Mouse (Mus musculus): ENCODE data around the gene A030003K21Rik. TPM values are rescaled to one million over a fixed set of nuclear protein-coding genes. Genes with fewer than 3 reads are reported as not detected.
"Not testable (repeated sequence)": the region's sequence is repeated elsewhere in the genome, so short reads cannot be mapped to it uniquely, and the experiment has no call there.

Gene A030003K21Rik
- polyA plus RNA-seq, 2 experiments, result not detected

DNA sequence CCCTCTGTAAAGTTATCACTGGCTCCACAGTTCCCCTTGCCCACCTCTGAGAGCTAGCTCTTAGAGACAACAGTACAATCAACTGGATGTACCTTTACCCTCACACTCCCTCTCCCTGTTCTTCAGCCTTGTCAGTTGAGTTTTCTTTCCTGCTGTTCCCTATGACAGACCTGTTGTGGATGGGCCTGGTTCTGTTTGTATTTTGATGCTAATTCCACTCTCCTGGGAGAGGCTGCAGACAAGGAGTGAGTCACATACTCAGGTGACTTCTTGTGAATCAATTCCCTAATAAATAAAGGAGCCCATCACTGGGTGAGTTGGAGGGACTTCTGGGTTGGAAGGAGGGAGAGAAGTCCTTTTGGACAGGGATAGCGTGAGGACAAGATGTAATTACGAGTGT is 5.4 kb upstream of the A030003K21Rik start:
- no peak for TF ChIP-seq CTCF (IDR thresholded peaks at IDR 0.05; ENCODE audit: low read depth)
- TF ChIP-seq EP300 (IDR thresholded peaks at IDR 0.05; ENCODE audit: low read depth), result no peak
- ATAC-seq (ENCODE audit: insufficient read depth), result no peak
- 52% methylated on average over 2 of the region's 2 CpGs for WGBS (ENCODE audit: insufficient replicate concordance)
- Histone ChIP-seq H3K36me3 (replicated peaks; ENCODE audit: control insufficient read depth, insufficient read depth, low read depth) (no peaks in the 10 kb centered on the region), H3K4me2 (ENCODE audit: low read depth) (no peak overlapping the region), H3K9me3 (ENCODE audit: control insufficient read depth, low read length) (no peaks in the 10 kb centered on the region), H3K4me1 (replicated peaks; ENCODE audit: control insufficient read depth in 2 of 2, insufficient read depth in 2 of 2, low read length in 1 of 2) (no peaks in the 10 kb centered on the region), H3K9ac (replicated peaks) (no peak overlapping the region), H3K27me3 (ENCODE audit: control insufficient read depth, insufficient read depth, low read length) (no peaks in the 10 kb centered on the region), H3K4me3 (ENCODE audit: insufficient read depth in 1 of 2, low read depth in 2 of 2, low read length in 2 of 2) (no peak overlapping the region), H3K27ac (no peak overlapping the region)
- no peak for DNase-seq (ENCODE audit: low read depth in 3 of 3, low spot score in 3 of 3)

DNA sequence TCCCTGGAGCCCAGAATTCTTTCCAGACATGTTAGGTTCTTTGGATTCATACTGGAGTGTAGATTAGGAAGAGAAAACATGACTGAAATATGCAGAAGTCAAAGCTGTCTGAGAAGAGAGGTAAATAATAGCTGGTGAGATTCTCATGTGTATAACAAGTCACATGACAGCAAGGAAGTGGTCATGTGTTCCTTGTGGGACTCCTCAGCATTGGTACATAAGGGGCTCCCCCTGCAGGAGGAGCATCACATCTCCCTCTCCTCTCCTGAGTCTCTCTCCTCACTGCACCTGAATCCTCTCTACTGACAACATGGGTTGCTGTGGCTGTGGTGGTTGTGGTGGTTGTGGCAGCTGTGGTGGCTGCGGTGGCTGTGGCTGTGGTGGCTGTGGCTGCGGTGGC is 2.8 kb upstream of the A030003K21Rik start:
- not testable (repeated sequence) for H3K4me3 ChIP-seq (ENCODE audit: insufficient read depth in 1 of 2, low read depth in 2 of 2, low read length in 2 of 2); H3K4me1 ChIP-seq (replicated peaks; ENCODE audit: control insufficient read depth in 2 of 2, insufficient read depth in 2 of 2, low read length in 1 of 2); H3K36me3 ChIP-seq (replicated peaks; ENCODE audit: control insufficient read depth, insufficient read depth, low read depth); H3K4me2 ChIP-seq (ENCODE audit: low read depth); ATAC-seq (ENCODE audit: insufficient read depth); DNase-seq (ENCODE audit: low read depth in 3 of 3, low spot score in 3 of 3); H3K9ac ChIP-seq (replicated peaks); H3K9me3 ChIP-seq (ENCODE audit: control insufficient read depth, low read length); H3K27me3 ChIP-seq (ENCODE audit: control insufficient read depth, insufficient read depth, low read length); H3K27ac ChIP-seq
- 100% methylated on average over 1 of the region's 2 CpGs for WGBS (ENCODE audit: insufficient replicate concordance)

DNA sequence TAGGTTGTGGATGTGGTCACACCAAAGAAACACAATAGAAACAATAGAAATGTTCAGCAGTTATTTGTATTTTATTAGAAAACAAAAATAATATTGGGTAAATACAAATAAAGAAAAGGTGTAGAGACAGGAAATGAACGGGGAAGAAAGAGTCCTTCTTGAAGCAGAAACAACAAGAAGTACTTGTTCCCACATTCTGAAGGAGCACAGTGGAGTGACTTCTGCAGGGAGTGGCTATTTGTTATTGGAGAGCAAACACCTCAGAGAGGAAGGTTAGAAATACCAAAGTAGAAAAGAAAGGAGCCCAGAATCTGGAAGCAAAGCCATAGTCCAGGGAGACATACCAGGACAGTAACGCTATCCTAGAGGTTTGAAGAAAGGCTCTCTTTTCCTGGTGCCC is 683 bp downstream of the A030003K21Rik start:
- WGBS (ENCODE audit: insufficient replicate concordance), result 49% methylated on average over 1 of the region's 2 CpGs
- ATAC-seq (ENCODE audit: insufficient read depth); H3K9me3 ChIP-seq (ENCODE audit: control insufficient read depth, low read length): not testable (repeated sequence)

DNA sequence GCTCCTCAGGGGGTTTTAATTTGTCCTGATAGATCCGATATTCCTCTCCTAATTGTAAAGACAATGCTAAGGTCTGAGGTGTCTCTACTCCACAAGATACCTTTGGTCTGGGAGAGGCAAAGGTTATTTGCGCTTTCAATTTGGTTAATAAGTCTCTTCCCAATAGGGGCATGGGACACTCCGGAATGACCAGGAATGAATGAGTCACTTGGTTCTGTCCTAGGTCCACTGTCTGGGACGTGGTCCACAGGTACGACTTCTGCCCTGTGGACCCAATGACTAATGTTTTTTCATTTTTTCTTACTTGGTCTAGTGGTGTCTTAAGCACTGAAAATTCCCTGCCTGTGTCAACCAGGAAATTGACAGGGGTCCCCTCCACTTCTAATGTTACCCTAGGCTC is 4.5 kb downstream of the A030003K21Rik start:
- WGBS (ENCODE audit: insufficient replicate concordance), result 76% methylated on average over 5 of the region's 5 CpGs
- H3K9ac ChIP-seq (replicated peaks), result no peak overlapping the region
- no peak overlapping the region for H3K4me3 ChIP-seq (ENCODE audit: insufficient read depth in 1 of 2, low read depth in 2 of 2, low read length in 2 of 2)
- H3K9me3 ChIP-seq (ENCODE audit: control insufficient read depth, low read length), result no peaks in the 10 kb centered on the region
- no peak for DNase-seq (ENCODE audit: low read depth in 3 of 3, low spot score in 3 of 3)
- H3K4me2 ChIP-seq (ENCODE audit: low read depth), result no peak overlapping the region
- no peak for TF ChIP-seq CTCF (IDR thresholded peaks at IDR 0.05; ENCODE audit: low read depth)
- TF ChIP-seq EP300 (IDR thresholded peaks at IDR 0.05; ENCODE audit: low read depth), result no peak
- no peaks in the 10 kb centered on the region for H3K4me1 ChIP-seq (replicated peaks; ENCODE audit: control insufficient read depth in 2 of 2, insufficient read depth in 2 of 2, low read length in 1 of 2)
- H3K27me3 ChIP-seq (ENCODE audit: control insufficient read depth, insufficient read depth, low read length), result no peaks in the 10 kb centered on the region
- H3K36me3 ChIP-seq (replicated peaks; ENCODE audit: control insufficient read depth, insufficient read depth, low read depth), result no peaks in the 10 kb centered on the region
- H3K27ac ChIP-seq, result no peak overlapping the region
- no peak for ATAC-seq (ENCODE audit: insufficient read depth)

More for the DNA sequence above, 683 bp downstream of the A030003K21Rik start:
- DNase-seq (ENCODE audit: low read depth in 3 of 3, low spot score in 3 of 3); H3K27me3 ChIP-seq (ENCODE audit: control insufficient read depth, insufficient read depth, low read length); H3K4me1 ChIP-seq (replicated peaks; ENCODE audit: control insufficient read depth in 2 of 2, insufficient read depth in 2 of 2, low read length in 1 of 2); H3K27ac ChIP-seq; H3K4me2 ChIP-seq (ENCODE audit: low read depth); H3K9ac ChIP-seq (replicated peaks); H3K36me3 ChIP-seq (replicated peaks; ENCODE audit: control insufficient read depth, insufficient read depth, low read depth); H3K4me3 ChIP-seq (ENCODE audit: insufficient read depth in 1 of 2, low read depth in 2 of 2, low read length in 2 of 2): not testable (repeated sequence)

DNA sequence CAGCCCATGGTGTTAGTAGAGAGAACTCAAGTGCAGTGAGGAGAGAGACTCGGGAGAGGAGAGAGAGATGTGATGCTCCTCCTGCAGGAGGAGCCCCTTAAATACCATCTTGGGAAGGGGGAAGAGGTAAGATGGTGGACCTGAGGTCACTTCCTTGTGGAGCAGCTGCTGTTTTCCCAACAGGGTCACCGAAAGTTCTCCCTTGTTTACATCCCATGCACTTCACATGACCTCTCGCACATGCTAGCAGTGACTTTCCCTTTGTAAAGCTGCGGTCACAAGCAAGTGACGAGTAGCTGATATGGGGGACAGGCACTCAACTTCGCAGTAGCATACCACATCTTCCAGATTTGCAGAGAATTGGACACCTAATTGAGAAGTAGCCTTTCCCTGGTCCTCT is 11.9 kb downstream of the A030003K21Rik start, which contains the start of gene Gm6217:
TSS of gene Gm6217 (minus strand) at position 74 of the 400 bp plus-strand sequence.
- DNase-seq (ENCODE audit: low read depth in 3 of 3, low spot score in 3 of 3); H3K27ac ChIP-seq; H3K4me2 ChIP-seq (ENCODE audit: low read depth); H3K27me3 ChIP-seq (ENCODE audit: control insufficient read depth, insufficient read depth, low read length); H3K4me1 ChIP-seq (replicated peaks; ENCODE audit: control insufficient read depth in 2 of 2, insufficient read depth in 2 of 2, low read length in 1 of 2); H3K4me3 ChIP-seq (ENCODE audit: insufficient read depth in 1 of 2, low read depth in 2 of 2, low read length in 2 of 2); H3K9me3 ChIP-seq (ENCODE audit: control insufficient read depth, low read length); ATAC-seq (ENCODE audit: insufficient read depth); H3K36me3 ChIP-seq (replicated peaks; ENCODE audit: control insufficient read depth, insufficient read depth, low read depth); H3K9ac ChIP-seq (replicated peaks): not testable (repeated sequence)
- no CpG with 5 or more reads among the region's 6 CpGs for WGBS (ENCODE audit: insufficient replicate concordance)

DNA sequence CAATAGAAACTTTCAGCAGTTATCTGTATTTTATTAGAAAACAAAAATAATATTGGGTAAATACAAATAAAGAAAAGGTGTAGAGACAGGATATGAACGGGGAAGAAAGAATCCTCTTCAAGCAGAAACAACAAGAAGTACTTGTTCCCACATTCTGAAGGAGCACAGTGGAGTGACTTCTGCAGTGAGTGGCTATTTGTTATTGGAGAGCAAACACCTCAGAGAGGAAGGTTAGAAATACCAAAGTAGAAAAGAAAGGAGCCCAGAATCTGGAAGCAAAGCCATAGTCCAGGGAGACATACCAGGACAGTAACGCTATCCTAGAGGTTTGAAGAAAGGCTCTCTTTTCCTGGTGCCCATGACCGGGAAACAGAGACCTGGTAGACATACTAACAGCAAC is 12.6 kb downstream of the A030003K21Rik start:
- H3K27ac ChIP-seq; H3K9ac ChIP-seq (replicated peaks); DNase-seq (ENCODE audit: low read depth in 3 of 3, low spot score in 3 of 3); ATAC-seq (ENCODE audit: insufficient read depth); H3K9me3 ChIP-seq (ENCODE audit: control insufficient read depth, low read length); H3K4me3 ChIP-seq (ENCODE audit: insufficient read depth in 1 of 2, low read depth in 2 of 2, low read length in 2 of 2); H3K36me3 ChIP-seq (replicated peaks; ENCODE audit: control insufficient read depth, insufficient read depth, low read depth); H3K27me3 ChIP-seq (ENCODE audit: control insufficient read depth, insufficient read depth, low read length); H3K4me2 ChIP-seq (ENCODE audit: low read depth); H3K4me1 ChIP-seq (replicated peaks; ENCODE audit: control insufficient read depth in 2 of 2, insufficient read depth in 2 of 2, low read length in 1 of 2): not testable (repeated sequence)
- WGBS (ENCODE audit: insufficient replicate concordance), result 61% methylated on average over 2 of the region's 3 CpGs

All from liver, embryonic 14.5 days (tissue).